Mouse (Mus musculus) mouse embryonic stem cell (cell line): ENCODE data around the gene Stoml1.

ENCODE experiments used
- in situ Hi-C, 2 experiments: fragments of 300-500 bp; cut with MboI; formaldehyde crosslinking; loops; 1 replicate in 1 of 2; 3 replicates in 1 of 2; pipeline ENCODE4 v1.14.3; 2019 to 2020; ENCODE audit warnings: low sequenced_read_pairs in 2 of 2, low pct_unique_long_range_greater_than_20kb in 1 of 2, mixed read lengths in 1 of 2; ENCODE audit not compliant: unreplicated experiment in 1 of 2

Gene Stoml1

GRCm38 (mm10) chr9:58267046-58267445, 14.1 kb downstream of the Stoml1 start:
- in situ Hi-C loops: loop anchor here in 1 of 2 experiments (25.0 kb wide), 1 partner anchor 755 kb away; the partner anchor contains the start of genes Cox5a and Rpp25

- in situ Hi-C loops: loop anchor here in 1 of 2 experiments (25.0 kb wide), 1 partner anchor 756 kb away; the partner anchor contains the start of genes Cox5a and Rpp25
Measured at GRCm38 (mm10) chr9:58268384-58269313, 15.7 kb downstream of the Stoml1 start.

GRCm38 (mm10) chr9:58270081-58270480, 17.1 kb downstream of the Stoml1 start:
- in situ Hi-C loops: loop anchor here in 1 of 2 experiments (25.0 kb wide), 1 partner anchor 758 kb away; the partner anchor contains the start of genes Cox5a and Rpp25

DNA sequence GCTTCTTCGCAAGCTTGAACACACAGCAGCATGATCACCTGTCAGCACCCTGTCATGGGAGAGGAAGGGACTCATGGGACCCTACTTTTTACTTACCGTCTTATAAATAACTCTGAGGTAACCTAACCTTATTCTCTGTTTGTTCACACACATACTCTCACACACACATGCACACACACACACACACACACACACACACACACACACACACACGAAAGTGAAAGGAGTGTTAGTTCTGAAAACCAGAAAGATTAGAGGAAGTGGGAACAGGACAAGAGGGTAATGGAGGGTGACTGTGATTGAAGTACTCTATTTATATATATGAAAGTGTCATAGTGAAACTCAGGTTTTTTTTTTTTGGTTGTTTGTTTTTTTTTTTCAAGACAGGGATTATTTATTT, 18.1 kb downstream of the Stoml1 start:
- in situ Hi-C loops: loop anchor here in 1 of 2 experiments (25.0 kb wide), 1 partner anchor 759 kb away; the partner anchor contains the start of genes Cox5a and Rpp25

DNA sequence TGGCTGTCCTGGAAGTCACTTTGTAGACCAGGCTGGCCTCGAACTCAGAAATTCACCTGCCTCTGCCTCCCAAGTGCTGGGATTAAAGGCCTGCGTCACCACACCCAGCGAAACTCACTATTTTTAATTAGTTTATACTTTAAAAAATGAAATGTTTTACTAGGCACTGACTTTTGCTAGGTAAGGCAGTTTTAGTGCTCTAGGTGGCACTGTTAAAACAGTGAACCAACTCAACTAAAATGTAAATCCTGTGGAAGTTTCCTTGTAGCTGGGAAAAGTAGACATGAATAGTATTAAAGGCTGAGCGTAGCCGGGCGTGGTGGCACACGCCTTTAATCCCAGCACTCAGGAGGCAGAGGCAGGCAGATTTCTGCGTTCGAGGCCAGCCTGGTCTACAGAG, 18.6 kb downstream of the Stoml1 start:
- in situ Hi-C loops: loop anchor here in 1 of 2 experiments (25.0 kb wide), 1 partner anchor 759 kb away; the partner anchor contains the start of genes Cox5a and Rpp25

GRCm38 (mm10) chr9:58272068-58272541, 19.1 kb downstream of the Stoml1 start:
- in situ Hi-C loops: loop anchor here in 1 of 2 experiments (25.0 kb wide), 1 partner anchor 760 kb away; the partner anchor contains the start of genes Cox5a and Rpp25

- in situ Hi-C loops: loop anchor here in 1 of 2 experiments (25.0 kb wide), 1 partner anchor 761 kb away; the partner anchor contains the start of genes Cox5a and Rpp25
Measured at GRCm38 (mm10) chr9:58272855-58273254, 19.9 kb downstream of the Stoml1 start.

GRCm38 (mm10) chr9:58274101-58274604, 21.2 kb downstream of the Stoml1 start:
- in situ Hi-C loops: loop anchor here in 1 of 2 experiments (25.0 kb wide), 1 partner anchor 762 kb away; the partner anchor contains the start of genes Cox5a and Rpp25

GRCm38 (mm10) chr9:58274626-58275025, 21.7 kb downstream of the Stoml1 start:
- in situ Hi-C loops: loop anchor here in 1 of 2 experiments (25.0 kb wide), 1 partner anchor 762 kb away; the partner anchor contains the start of genes Cox5a and Rpp25

GRCm38 (mm10) chr9:58275115-58275774, 22.3 kb downstream of the Stoml1 start:
- in situ Hi-C loops: no loop called here

DNA sequence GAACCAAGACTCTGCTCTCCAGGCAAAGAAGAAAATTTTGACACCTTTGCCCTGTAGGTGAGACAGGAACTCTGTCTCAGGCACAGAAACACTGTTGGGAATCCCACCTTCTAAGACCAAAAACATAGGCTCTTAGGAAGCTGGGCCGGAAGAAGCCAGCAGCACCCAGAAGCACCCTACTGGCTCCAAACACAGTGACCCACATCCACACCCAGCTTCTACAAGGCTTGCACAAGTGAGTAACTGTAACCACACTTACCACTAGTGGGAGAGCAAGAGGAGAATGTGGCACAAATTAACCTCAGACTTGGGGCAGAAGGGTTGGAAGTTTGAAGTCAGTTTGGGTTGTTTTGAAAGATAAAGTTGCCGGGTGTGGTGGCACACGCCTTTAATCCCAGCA, 22.8 kb downstream of the Stoml1 start:
- in situ Hi-C loops: no loop called here

GRCm38 (mm10) chr9:58276346-58276745, 23.4 kb downstream of the Stoml1 start:
- in situ Hi-C loops: no loop called here

- in situ Hi-C loops: no loop called here
Measured at GRCm38 (mm10) chr9:58278313-58278712, 25.3 kb downstream of the Stoml1 start.

DNA sequence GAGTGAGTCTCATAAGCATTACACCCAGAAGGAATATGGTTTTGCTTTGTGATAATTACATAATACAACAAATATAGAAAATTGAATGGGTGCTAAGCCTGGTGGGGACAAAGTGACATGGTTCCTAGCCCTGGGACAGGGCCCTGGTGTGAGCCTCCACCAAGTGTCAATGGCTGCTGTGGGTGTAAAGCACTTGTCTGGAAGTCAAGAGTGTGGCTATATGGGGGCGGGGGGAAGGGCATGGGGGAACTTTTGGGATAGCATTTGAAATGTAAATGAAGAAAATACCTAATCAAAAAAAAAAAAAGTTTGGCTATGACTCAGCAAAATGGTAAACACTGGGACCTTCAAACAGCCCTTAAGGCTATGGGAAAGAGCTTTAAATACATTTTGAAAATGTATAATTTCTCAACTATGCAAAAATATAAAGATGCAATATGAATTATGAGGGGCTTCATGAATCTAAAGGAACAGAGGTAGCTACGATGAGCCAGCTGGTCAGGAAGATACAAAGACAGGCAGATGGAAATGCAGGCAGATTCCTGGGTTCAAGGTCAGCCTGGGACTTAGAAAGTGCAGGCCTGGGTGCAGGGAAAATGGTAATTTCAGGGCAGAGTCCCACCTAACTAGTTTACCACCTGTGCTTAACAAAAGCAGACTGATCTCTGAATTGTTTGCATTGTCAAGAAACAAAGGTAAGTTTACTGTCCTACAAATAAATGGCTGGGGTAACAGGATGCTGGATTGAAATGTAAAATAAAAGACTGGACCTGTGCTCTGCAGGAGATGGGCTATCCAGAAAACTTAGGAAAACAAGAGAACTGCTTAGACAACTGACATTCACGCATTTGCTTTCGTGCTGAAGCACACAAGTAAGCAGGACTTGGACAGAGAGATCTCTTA, 26.1 kb downstream of the Stoml1 start:
- in situ Hi-C loops: no loop called here

GRCm38 (mm10) chr9:58279780-58280179, 26.8 kb downstream of the Stoml1 start:
- in situ Hi-C loops: loop anchor here in 1 of 2 experiments (5.0 kb wide), 1 partner anchor 37 kb away; no protein-coding TSS in a partner anchor

- in situ Hi-C loops: loop anchor here in 1 of 2 experiments (5.0 kb wide), 1 partner anchor 38 kb away; no protein-coding TSS in a partner anchor
Measured at GRCm38 (mm10) chr9:58280259-58281109, 27.5 kb downstream of the Stoml1 start.
